Mouse (Mus musculus) left cerebral cortex, adult 11 months (tissue): Measurements from ENCODE around the gene Isx.

Experiments
- DNase-seq: peaks from one replicate; pipeline ENCODE4 v3.0.0; 2022; ENCODE audit warnings: low spot score

Isx gene

DNA sequence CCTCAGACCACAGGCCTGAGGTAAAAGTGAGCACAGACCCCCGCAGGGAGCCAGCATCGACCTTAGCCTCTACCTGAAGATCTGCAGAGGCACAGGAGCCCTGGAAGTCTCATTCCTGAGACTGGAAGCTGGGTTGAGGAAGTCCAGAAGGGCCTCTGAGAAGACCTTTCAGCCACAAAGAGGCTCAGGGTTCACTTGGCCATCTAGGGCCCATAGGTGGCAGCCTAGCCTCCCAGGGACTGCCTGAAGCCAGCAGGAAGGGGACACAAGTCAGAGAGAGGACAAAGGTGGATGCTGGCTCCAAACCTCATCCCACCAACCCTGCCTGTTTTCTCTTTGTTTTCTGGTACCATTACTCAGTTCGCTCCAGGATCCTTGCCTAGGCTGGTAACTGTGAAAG is at the start of gene Isx:
Gene Isx, plus strand, starts transcription at position 234 of the 400 bp plus-strand sequence.
- DNase-seq = no peak

DNA sequence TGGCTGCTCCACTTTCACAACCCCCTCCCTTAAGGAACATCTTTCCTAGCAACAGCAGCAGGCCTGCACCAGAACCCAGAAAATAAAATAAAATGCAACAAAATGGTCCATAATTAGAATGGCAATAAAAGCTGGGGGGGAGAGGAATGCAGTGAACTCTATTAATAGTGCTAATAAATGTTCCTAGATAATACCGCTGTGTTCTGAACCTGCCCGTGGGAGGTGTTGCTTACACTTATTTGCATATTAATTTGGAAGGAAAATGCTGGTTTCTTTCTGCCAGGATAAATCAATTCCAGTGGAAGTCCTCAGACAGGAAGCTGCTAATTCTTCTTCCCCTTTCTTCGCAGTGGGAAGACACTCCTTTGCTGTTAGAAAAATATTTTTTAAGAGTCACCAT is 45.3 kb upstream of the Isx start:
- DNase-seq = no peak

DNA sequence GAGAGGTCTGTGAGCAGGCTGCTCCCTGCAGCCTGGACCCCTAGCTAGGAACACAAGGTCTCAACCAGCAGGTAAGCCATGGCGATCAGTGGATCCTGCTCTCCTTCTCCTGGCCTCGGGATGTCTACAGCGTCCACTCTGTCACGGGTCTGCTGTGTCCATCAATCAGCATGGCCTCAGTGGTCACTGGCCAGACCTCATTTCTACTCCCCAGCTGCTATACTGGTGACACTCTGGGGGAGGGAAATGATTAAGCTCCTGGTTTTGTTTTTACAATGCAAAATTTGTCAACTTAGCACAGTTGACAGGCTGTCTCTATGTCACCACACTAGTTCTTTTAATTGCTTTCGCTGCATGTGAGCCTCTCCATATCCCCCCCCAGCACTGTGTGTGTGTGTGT is 41.7 kb upstream of the Isx start:
- DNase-seq = no peak

DNA sequence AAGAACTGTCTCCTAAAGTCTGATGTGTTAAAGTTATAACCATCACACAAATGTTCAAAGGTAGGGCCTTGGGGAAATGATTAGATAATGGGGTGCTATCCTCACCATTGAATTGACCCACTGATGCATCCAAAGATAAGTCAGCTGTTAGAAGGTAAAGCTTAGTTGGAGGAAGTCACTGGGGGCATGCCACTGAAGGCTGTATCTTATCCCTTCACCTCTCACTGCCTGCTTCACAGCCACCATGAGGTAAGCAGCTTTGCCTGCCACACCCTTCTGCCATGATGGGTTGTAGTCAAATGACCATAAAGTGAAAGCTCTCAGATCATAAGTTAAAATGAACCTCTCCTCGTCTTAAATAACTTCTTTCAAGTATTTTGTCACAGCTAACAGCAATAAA is 38.7 kb upstream of the Isx start:
- no peak for DNase-seq

DNA sequence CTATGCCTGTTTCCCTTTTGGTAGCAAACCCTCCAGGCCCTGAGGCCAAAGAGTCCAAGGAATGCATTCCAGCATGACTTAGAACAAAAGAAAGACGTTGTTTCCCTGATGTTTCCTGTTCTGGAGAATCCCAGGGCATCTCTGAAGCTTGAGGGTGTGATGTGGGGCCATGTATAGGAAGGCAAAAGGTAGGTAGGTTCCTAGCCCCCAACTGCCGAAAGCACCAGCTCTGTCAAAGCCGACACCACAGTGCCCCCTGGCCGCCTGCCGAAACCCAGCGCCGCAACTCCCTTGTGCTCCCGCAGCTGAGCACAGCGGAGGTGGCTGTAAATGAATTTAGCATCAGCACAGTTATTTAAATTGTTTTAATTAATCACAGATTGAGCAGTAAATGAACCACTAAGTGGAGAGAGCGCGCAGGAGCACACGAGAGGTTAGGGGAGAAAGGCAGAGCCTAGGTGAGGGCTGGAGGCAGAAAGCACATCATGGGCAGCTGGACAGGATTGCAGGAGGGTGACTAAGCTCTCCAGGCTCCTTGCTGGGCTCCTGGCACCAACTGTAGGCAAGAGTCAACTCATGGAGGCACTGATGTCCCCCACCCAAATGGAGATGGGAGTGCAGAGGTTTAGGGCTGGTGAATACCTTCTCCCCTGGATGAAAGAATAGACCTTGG is 25.5 kb upstream of the Isx start:
- no peak for DNase-seq

DNA sequence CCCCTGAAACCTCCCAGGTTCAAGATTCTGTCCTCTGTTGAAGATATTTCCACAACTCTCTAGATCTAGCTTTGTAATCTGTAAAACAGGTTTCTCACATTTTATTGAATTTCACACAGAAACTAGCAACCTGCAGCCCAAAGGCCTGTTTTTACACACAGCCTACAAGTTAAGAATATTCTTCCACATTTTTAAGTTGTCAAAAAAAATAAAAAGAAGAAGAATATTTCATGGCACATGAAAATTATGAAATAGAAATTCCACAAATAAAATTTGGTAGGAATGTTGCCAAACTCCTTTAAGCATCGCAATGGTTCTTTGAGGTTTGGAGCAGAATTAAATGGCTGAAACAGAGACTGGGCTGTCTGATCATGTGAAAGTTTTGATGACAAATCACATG is 24.3 kb upstream of the Isx start:
- DNase-seq = no peak

DNA sequence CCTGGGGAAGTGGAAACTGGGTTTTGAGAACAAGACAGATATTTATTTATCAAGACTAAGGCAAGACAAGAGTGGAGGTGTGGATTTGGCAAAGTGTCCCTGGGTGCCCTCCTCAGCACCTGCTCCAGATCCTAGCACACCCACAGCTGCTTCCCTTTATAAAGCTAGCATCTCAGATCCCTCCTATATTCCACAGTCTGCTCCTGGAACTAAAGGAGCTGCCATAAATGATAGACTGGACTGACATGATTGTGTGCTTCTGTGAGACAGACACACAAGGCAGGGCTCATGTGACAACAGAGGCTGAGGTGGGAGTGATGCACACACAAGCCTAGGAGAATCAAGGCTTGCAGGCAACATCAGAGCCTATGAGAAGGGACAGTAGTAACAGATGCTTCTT is 22.0 kb upstream of the Isx start:
- no peak for DNase-seq

DNA sequence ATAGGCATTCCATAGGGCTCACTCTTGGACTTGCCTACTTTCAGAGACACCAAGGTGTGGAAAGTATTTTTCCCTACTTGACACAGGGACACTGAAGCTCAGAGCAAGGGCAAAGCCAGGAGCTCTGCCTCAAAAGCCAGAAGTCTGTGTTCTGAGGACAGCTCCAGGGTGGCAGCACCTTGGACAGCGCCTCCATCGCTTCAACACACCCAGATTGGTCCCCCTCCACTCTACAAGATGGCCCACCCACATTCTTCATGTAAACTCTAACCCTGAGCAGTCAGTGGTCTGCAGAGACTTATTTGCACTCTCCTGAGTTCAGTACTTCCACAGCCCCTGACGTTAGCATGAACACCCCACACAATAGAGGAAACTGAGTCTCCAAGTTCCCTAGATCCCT is 21.1 kb upstream of the Isx start:
- DNase-seq = no peak

DNA sequence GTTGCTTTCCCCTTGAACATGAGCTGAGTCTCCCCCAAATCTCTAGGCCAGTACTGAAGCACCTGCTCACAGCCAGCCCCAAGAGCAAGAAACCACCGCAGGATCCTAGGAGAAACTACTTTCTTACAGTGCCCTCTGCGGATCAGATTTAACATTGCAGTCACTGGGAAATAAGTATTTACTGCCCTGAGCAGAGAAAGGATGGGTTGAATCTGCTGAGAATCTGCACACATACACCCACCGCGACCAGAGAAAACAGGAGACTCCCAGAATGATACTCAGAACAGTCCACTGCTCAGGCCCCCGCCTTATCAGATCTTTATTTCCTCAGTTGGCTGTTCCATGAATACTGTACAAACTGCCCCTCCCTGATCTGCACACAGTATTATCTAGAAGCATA is 19.5 kb upstream of the Isx start:
- no peak for DNase-seq

DNA sequence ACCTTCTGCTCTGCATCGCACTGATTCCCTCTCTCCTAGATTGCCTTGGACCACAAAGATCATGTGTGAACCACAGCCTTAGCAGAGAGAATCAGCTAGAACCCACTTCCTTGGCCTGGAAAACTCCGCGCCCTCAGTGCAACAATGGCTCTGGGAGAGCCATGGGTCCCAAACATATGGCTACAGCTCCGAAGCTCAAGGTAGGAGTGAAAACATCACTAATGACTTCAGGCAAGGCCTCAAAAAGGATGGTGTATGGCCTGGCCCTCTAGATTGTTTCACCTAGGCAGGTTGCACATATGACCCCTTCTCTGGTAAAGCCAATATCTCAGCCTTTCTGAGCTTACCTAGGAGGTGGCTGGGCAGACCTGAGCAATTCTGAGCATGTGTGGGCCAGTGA is 18.2 kb upstream of the Isx start:
- DNase-seq = no peak

DNA sequence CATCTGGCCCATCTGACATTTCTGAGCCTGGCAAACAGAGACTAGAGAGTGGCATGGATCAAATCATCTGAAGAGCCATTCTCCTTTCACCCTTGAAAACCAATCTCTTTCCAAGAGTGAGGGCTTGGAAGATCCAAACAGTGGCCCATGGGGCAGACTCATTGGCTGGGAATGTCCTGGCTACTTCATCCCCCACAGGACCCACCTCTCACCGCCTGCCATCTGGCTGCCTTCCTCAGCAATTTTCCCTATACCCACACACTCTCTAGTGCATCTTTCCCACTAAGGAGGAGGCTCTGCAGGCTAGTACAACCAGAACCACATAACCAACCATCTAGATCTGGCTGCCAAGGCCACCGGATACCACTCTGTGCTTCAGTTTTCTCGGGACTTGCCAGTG is 17.6 kb upstream of the Isx start:
- no peak for DNase-seq

DNA sequence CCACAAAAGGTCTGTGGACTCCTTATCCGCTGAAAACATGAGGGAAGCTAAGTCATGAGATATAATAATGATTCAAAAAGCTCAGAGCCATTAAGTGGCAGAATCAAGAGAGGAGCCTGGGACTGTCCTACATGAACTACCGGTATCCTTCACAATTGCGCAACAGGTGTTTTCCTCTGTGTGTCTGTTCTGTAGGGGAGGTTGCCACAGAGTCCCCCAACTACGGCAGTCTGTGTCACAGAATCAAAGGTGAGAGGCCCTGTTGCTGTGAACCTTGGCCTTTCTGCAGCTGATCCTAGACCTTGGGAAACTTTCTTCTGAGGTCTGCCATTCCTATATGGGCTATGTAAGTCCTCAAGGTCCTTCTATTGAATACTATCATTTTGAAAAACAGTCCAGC is 13.7 kb upstream of the Isx start:
- DNase-seq = no peak

DNA sequence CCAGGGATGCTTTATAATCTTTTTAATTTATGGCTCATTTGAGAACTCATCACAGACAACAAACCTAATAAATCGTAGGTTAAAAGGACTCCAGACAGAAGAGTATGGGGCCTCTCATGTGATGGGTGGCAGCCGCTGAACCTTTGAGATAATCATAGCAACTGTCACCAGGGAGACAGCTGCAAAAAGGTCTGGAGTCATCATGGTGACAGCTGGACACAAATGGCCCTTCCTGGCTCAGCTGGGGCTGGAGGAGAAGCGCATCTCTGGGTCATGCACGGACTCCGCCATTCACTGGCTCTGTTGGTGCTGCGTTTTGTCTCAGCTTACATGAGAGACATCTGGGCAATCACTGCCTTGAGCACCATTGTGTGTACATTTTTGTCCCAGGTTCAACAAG is 12.5 kb upstream of the Isx start:
- DNase-seq = no peak

DNA sequence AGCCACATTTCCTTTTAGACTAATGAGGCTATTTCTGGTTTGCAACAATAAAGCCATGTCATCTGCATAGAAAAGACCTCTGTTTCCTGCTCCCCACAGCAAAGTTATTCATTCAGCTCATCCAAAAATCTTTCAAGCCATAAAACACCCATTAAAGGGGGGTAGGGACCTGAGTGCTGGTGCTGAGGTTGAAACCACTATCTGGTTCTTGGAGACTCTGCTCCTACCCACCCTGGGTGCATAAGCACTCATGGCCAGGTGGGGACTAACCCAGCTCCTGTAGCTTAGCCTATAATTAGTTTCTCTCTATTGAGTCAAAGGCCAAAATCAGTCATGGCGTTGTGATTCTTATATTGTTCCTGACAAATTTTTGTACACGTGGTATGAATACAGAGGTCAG is 10.4 kb upstream of the Isx start:
- no peak for DNase-seq

DNA sequence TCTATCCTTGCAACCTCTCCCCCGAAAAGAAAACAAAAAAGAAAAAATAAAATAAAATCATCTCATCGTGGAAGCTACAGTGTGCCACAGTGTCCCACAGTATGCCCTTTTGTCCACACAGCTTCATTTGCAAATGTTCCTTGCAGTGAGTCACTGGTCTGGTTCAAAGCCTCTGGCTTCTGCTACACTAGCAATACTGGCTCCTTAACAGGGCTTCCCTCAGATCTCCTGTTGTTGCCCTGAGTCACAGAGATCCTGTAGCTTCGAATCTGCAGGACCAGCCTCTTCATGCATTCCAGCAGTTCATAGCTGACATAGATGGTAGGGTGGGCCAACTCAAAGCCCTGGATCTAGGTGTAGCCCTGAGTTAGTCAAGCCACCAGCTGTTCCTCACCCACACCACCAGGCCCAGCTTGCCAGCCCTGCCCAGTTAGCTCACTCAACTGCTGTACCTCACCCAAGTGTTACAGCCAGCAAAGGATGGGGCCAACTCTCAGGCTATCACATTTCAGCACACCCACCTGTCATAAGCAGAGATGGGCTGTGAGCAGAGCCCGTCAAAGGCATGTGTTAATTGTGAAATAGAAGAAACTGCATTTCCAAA is 2.5 kb upstream of the Isx start:
- DNase-seq = no peak

DNA sequence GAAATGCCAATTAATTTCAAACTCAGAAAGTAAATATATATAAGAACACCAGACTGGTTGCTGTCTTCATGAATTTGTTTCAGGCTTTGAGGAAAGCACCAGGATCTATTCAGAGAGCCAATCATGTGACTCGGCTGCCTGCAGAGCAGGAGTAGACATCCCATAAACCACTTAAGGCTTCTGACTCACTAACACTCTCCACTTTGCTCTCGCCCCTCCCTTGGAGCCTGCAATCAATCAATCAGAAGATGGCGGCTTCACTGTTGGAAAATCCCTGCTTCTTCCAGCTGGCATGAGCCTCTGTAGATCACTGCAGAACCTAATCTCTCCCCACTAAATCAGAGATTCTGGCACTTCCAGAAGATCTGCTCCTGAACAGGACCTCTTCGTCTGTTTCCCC is 1.3 kb upstream of the Isx start:
- no peak for DNase-seq

DNA sequence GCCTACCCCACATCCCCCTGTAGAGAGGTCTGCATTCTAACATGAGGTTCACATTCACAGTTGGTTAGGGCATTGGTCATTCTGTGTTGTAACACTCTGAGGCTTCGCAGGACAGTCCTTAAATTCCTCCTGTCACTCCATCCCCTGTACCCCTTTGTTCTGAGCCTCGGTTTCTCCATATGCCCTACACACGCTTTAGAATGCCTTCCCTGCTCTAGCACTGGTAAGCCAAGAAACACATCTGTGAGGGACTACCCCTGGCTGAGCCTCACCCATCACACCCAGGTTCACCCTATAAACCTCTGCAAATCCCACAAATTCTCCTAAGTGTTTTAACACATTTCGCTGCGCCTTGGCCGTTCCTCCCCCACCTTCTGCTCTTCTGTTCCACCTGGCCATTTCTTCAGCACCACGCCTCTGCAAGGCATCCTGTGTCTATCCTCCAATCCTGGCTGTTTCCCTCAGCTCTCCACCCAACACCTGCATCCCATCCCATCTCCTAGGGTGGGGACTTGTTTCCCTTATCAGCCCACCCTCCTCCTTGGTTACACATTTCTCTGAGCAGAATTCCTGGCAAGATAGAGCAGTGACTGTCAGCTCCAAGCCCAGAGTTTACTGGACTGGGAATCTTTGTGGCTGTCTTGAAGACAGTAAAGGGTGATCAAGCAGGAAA is 686 bp upstream of the Isx start:
- no peak for DNase-seq

DNA sequence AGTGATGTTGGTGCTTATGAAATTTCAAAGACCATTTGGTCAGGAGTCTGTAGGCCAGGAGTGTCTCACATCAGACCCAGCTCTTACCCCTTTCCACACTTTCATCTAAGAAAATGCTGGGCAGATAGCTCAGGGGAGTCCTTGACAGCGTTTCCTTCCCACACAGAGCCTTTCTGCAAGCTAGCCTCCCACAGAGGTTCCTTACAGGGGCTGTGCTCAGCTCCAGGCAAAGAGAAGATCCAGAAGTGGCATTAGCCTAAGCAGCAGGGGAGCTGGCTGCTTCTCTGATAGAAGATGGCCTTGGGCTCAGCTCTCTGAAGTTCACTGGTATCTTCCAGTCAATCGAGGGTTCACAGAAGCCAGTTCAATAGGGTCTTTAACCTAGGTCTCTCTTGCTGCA is 1.6 kb downstream of the Isx start:
- no peak for DNase-seq

DNA sequence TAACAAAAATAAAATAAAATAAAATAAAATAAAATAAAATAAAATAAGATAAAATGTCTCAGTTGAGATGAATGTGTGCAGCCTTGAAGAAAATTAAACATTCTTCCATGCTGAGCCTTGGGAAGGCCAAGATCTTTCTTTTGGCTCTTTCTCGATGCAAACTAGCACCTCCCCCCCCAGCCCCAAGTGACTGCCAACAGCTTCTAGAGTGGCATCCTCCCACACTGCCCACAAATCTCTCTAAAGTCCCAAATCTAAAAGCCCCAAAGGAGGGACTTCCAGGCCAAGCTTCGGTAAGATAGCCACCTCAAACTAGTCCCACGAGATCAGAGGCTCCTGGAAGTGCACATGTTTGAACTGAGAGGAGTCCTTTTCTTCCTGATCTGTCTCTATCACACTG is 5.7 kb downstream of the Isx start:
- no peak for DNase-seq

DNA sequence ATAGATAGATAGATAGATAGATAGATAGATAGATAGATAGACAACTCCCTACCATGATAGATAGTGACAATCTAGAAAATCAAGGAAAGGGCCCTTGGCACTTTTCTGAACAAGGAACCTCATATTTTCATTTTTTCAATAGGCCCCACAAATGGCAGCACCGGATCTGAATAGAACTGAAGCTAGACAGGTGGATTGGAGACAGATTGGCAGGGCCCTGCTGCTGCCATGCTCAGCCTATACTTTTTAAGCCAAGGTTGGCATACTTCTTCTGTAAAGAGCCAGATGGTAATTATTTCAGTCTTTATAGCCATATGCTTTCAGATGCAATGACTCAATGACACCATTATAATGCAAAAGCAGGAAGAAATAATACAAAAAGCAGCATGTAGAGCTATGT is 15.8 kb downstream of the Isx start:
- no peak for DNase-seq

DNA sequence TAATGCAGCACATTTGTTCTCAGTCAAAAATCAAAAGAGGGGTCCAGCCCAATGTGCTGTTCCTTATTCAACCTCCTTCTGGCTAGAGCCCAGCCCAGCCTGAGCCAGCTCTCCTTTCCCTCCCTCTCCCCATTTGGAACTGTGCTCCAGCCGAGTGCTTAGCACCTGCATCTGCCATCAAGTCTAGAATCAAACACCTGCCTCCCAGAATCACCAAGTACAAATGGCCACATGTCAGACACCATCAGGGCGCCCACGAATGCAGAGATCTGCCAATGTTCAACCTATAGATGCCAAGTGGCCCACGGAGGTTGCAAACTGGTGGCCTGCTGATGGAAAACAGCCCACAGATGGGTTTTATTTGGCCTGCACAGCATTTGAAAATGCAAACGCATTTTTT is 18.1 kb downstream of the Isx start:
- no peak for DNase-seq

DNA sequence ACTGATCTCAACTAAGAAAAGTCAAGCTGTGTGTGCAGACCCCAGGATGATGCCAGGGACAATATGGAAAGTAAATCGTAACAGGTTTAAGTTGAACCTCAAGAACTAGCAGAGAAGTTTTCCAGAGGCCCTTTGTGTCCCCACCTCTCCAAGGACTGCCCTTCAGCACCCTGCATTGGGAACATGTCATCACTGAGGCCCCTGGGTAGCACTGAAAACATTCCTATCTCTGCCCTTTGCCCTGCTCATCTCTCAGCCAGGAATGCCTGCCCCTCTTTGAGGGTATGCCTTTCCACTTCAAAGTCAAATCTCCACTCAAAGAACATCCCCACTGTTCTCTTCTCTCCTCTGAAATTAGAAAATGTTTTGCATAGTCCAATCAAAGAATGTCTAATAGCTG is 23.3 kb downstream of the Isx start:
- no peak for DNase-seq

DNA sequence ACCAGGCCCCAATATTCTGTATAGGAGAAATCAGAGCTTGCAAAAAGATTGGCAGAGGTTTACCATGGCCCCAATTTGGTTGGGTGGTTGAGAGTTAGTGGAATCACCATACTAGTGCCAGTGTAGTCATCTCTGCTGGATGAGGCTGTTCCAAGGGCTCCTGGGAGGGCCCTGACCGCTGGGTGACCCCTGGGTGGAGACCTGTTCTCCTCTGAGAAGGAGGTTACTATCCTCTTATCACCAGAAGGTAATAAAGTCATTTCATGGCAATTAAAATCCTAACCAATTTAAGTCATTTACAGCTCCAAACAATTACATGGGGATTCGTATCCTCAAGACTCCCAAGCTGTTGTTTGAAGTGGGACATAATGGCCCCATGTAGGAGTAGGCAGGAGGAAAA is 24.3 kb downstream of the Isx start:
- no peak for DNase-seq

DNA sequence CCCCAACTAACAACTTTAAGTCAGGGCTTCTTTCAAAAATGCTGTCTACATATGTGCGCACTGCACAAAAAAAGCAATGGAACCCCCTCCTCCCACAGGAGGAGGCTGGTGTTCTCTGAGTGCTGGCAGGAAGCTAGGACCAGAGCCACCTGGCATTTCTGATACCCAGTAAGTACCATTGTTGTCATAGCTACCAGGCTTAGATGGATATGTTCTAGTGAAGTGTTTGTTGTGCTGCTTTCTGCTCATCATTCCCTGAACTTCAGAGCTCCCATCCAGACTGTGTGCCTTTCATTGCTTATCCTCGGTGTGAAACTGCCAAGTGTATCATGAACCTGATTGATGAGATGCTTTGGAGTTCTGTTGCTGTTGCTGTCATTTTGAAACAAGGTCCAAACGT is 26.8 kb downstream of the Isx start:
- peak; percentile 23 for DNase-seq
